Comparison of ENCODE assay signal across 12 mouse cellular contexts in genomic region chr15:86027871-86028270, GRCm38 (mm10). TPM values are rescaled to one million over a fixed set of nuclear protein-coding genes. Genes with fewer than 3 reads are reported as not detected.
DNase-seq lines count a peak whose midpoint lies in the region; ATAC-seq and TF ChIP-seq lines count a peak whose summit lies in the region.
"Had no signal": no experiment of that assay in that cellular context is flagged by ENCODE, and none has a peak within 500 bp of the region (broad histone marks: within the 10 kb centered on the region; RNA-seq: fewer than 3 reads in every experiment).

No protein-coding gene starts in this region.

- H3K4me1 ChIP-seq in hindbrain, embryonic 12.5 days, result peaks cover 25% of the 10 kb centered on the region
- H3K4me1 ChIP-seq in hindbrain, embryonic 11.5 days (replicated peaks; ENCODE audit: control insufficient read depth, insufficient read depth, low read length), result peaks cover 2% of the 10 kb centered on the region; the same call in 1 of the 2 replicates
- no peaks in the 10 kb centered on the region; the same call in 1 of the 2 replicates for H3K4me1 ChIP-seq in spleen, adult 2 months (ENCODE audit: control insufficient read depth, insufficient read depth, insufficient read length)
- H3K4me1 ChIP-seq in limb, embryonic 15.5 days, result peaks cover 28% of the 10 kb centered on the region

- no peak for TF ChIP-seq CTCF in spleen, adult 2 months (IDR thresholded peaks at IDR 0.05; ENCODE audit: extremely low read depth, insufficient read depth, insufficient read length, insufficient replicate concordance)

- H3K27ac ChIP-seq in hindbrain, embryonic 12.5 days, result no peak overlapping the region
- H3K27ac ChIP-seq in hindbrain, embryonic 11.5 days (ENCODE audit: low read depth, low read length), result no peak overlapping the region
- peak overlapping the region; percentile 64 for H3K27ac ChIP-seq in spleen, adult 2 months (ENCODE audit: insufficient read depth, low read length)
- no peak overlapping the region for H3K27ac ChIP-seq in limb, embryonic 15.5 days

- no peak overlapping the region for H3K4me3 ChIP-seq in hindbrain, embryonic 12.5 days
- no peak overlapping the region for H3K4me3 ChIP-seq in hindbrain, embryonic 11.5 days (ENCODE audit: low read depth, low read length)
- H3K4me3 ChIP-seq in spleen, adult 2 months (ENCODE audit: extremely low read depth, insufficient read depth, insufficient read length), result no peak overlapping the region
- 0 out of 2 replicates have a peak overlapping the region, but pooled peaks have one; percentile 21 for H3K4me3 ChIP-seq in limb, embryonic 15.5 days

- ATAC-seq in hindbrain, embryonic 12.5 days (ENCODE audit: low FRiP score), result no peak
- ATAC-seq in hindbrain, embryonic 11.5 days (ENCODE audit: low FRiP score), result no peak
- no peak for ATAC-seq in limb, embryonic 15.5 days (ENCODE audit: insufficient number of reproducible peaks, low FRiP score, low TSS enrichment, low read depth)
- ATAC-seq in cerebellum, adult (ENCODE audit: insufficient number of reproducible peaks, low FRiP score, low TSS enrichment), result no peak
- ATAC-seq in erythroid progenitor cell, adult 5-6 weeks (replicated peaks; ENCODE audit: low FRiP score, poor library complexity, severe bottlenecking), result no peak

- H3K9ac ChIP-seq in hindbrain, embryonic 12.5 days, result no peak overlapping the region
- H3K9ac ChIP-seq in hindbrain, embryonic 11.5 days (ENCODE audit: low read depth, low read length), result no peak overlapping the region
- no peak overlapping the region for H3K9ac ChIP-seq in limb, embryonic 15.5 days

- H3K36me3 ChIP-seq in hindbrain, embryonic 12.5 days, result peaks cover 18% of the 10 kb centered on the region
- H3K36me3 ChIP-seq in hindbrain, embryonic 11.5 days (ENCODE audit: control insufficient read depth, insufficient read depth, low read length), result peaks cover 13% of the 10 kb centered on the region; the same call in 1 of the 2 replicates
- no peaks in the 10 kb centered on the region for H3K36me3 ChIP-seq in spleen, adult 2 months (ENCODE audit: control insufficient read depth, insufficient read depth, low read length)
- H3K36me3 ChIP-seq in limb, embryonic 15.5 days, result peaks cover 5% of the 10 kb centered on the region

- TF ChIP-seq POLR2A in spleen, adult 2 months (IDR thresholded peaks at IDR 0.05; ENCODE audit: low read depth, low read length), result no peak

- whole genome bisulfite sequencing in hindbrain, embryonic 12.5 days, result 75% methylated on average over 8 of the region's 8 CpGs
- 75% methylated on average over 8 of the region's 8 CpGs for WGBS in hindbrain, embryonic 11.5 days
- WGBS in spleen, adult 2 months, result 80% methylated on average over 8 of the region's 8 CpGs
- 24% methylated on average over 8 of the region's 8 CpGs for WGBS in limb, embryonic 15.5 days

- peaks cover 7% of the 10 kb centered on the region for H3K27me3 ChIP-seq in hindbrain, embryonic 12.5 days
- H3K27me3 ChIP-seq in hindbrain, embryonic 11.5 days (ENCODE audit: control insufficient read depth, insufficient read depth, low read length), result peaks cover 3% of the 10 kb centered on the region; the same call in 1 of the 2 replicates
- H3K27me3 ChIP-seq in spleen, adult 2 months (ENCODE audit: control insufficient read depth, insufficient read depth, low read length), result peaks cover 2% of the 10 kb centered on the region; the same call in 1 of the 2 replicates
- peaks cover 17% of the 10 kb centered on the region for H3K27me3 ChIP-seq in limb, embryonic 15.5 days

- DNase-seq in hindbrain, embryonic 11.5 days (ENCODE audit: low spot score), result no peak
- no peak for DNase-seq in spleen, adult 2 months (ENCODE audit: low read depth in 1 of 2, low spot score in 2 of 2)
- no peak for DNase-seq in spleen, adult 18-20 months
- no peak for DNase-seq in retina, postnatal 1 day
- DNase-seq: cerebellum, adult 9-11 months; gastrocnemius, postnatal 14 days; liver had no signal

- 0 out of 2 replicates have a peak overlapping the region, but pooled peaks have one; percentile 4 for H3K4me2 ChIP-seq in hindbrain, embryonic 12.5 days (replicated peaks)
- H3K4me2 ChIP-seq in hindbrain, embryonic 11.5 days (replicated peaks; ENCODE audit: low read depth, low read length), result no peak overlapping the region
- peak overlapping the region; percentile 19 for H3K4me2 ChIP-seq in limb, embryonic 15.5 days

- peaks cover 23% of the 10 kb centered on the region for H3K9me3 ChIP-seq in hindbrain, embryonic 12.5 days (replicated peaks)
- H3K9me3 ChIP-seq in hindbrain, embryonic 11.5 days (ENCODE audit: control insufficient read depth, low read length), result no peaks in the 10 kb centered on the region; the same call in 1 of the 2 replicates
- no peaks in the 10 kb centered on the region for H3K9me3 ChIP-seq in limb, embryonic 15.5 days

RNA-seq across cellular contexts. Expression of gene Celsr1, which starts 5.7 kb away (rescaled TPM):
- polyA plus RNA-seq in hindbrain, embryonic 12.5 days (2016; fragmentation: Nextera tagmentation; extraction: Ambion mirVana), result 3.4 and 4.3 TPM in 2 replicates
- 4.6 and 5.1 TPM in 2 replicates for polyA plus RNA-seq in hindbrain, embryonic 11.5 days (2014; fragmentation: Nextera tagmentation; extraction: Ambion mirVana)
- polyA plus RNA-seq in spleen, adult 2 months (2012; rRNA removed), result 7.4 and 7.9 TPM in 2 replicates
- polyA plus RNA-seq in limb, embryonic 15.5 days (2015; fragmentation: Nextera tagmentation; extraction: Ambion mirVana), result 2.7 and 3.6 TPM in 2 replicates
- total RNA-seq in erythroid progenitor cell, adult 5-6 weeks (2015; ENCODE audit: low replicate concordance), result 1.1 and 1.3 TPM in 2 replicates
- total RNA-seq in erythroid progenitor cell, adult 5-6 weeks (2017; ENCODE audit: low replicate concordance), result 0.30 and 0.39 TPM in 2 replicates
- total RNA-seq: CH12.LX had no signal

RNA-seq across cellular contexts. Expression of gene Gramd4, which starts 29.6 kb away (rescaled TPM):
- polyA plus RNA-seq in hindbrain, embryonic 12.5 days (2016; fragmentation: Nextera tagmentation; extraction: Ambion mirVana), result 32.5 and 35.2 TPM in 2 replicates
- 8.7 and 10.1 TPM in 2 replicates for polyA plus RNA-seq in hindbrain, embryonic 11.5 days (2014; fragmentation: Nextera tagmentation; extraction: Ambion mirVana)
- 36.2 and 43.9 TPM in 2 replicates for polyA plus RNA-seq in spleen, adult 2 months (2012; rRNA removed)
- 15.6 and 22.0 TPM in 2 replicates for polyA plus RNA-seq in limb, embryonic 15.5 days (2015; fragmentation: Nextera tagmentation; extraction: Ambion mirVana)
- total RNA-seq in erythroid progenitor cell, adult 5-6 weeks (2015; ENCODE audit: low replicate concordance), result 10.8 and 16.8 TPM in 2 replicates
- total RNA-seq in erythroid progenitor cell, adult 5-6 weeks (2017; ENCODE audit: low replicate concordance), result 18.9 and 37.5 TPM in 2 replicates
